Mouse (Mus musculus): Measurements from ENCODE around the gene Irf2bp1. TPM values are rescaled to one million over a fixed set of nuclear protein-coding genes. Genes with fewer than 3 reads are reported as not detected.

Irf2bp1 gene
- 9.8 and 12.0 TPM in 2 replicates for polyA plus RNA-seq (2015; fragmentation: Nextera tagmentation; extraction: Ambion mirVana)

GRCm38 (mm10) chr7:19003902-19004630 is at the start of gene Irf2bp1:
Gene Irf2bp1, plus strand, starts transcription at chr7:19004044.
- TF ChIP-seq EP300 (optimal IDR thresholded peaks at IDR 0.05) (no peak), CTCF (IDR thresholded peaks at IDR 0.05; ENCODE audit: low read depth) (no peak; the same call in 1 of the 2 replicates)
- Histone ChIP-seq H3K27ac (replicated peaks) (peak within 1 kb of the TSS; percentile 94), H3K9me3 (ENCODE audit: control insufficient read depth, low read length) (no peaks in the 10 kb centered on the region), H3K4me3 (ENCODE audit: low read depth, low read length) (peak within 1 kb of the TSS; percentile 80), H3K4me2 (replicated peaks; ENCODE audit: low read depth) (peak within 1 kb of the TSS; percentile 94), H3K36me3 (ENCODE audit: control insufficient read depth, insufficient read depth, low read length) (no peaks in the 10 kb centered on the region), H3K27me3 (ENCODE audit: control insufficient read depth, insufficient read depth, low read length) (no peaks in the 10 kb centered on the region), H3K9ac (ENCODE audit: low read length) (peak within 1 kb of the TSS; percentile 79), H3K4me1 (replicated peaks; ENCODE audit: control insufficient read depth, insufficient read depth) (peaks cover 10% of the 10 kb centered on the region)
- 1% methylated on average over 73 of the region's 90 CpGs for WGBS
- DNase-seq (ENCODE audit: low spot score) (peak; percentile 94), ATAC-seq (ENCODE audit: low FRiP score, low TSS enrichment) (peak; percentile 59)

GRCm38 (mm10) chr7:18957569-18958383 is 46.1 kb upstream of the Irf2bp1 start:
- DNase-seq (ENCODE audit: low spot score) (peak; percentile 70), ATAC-seq (ENCODE audit: low FRiP score, low TSS enrichment) (peak; percentile 71)
- H3K27ac ChIP-seq (replicated peaks) = no peak overlapping the region
- TF ChIP-seq EP300 (optimal IDR thresholded peaks at IDR 0.05) (no peak), CTCF (IDR thresholded peaks at IDR 0.05; ENCODE audit: low read depth) (no peak)
- H3K4me1 ChIP-seq (replicated peaks; ENCODE audit: control insufficient read depth, insufficient read depth) = 0 out of 2 replicates have a peak, but pooled peaks cover 3% of the 10 kb centered on the region
- under 1% methylated on average over 87 of the region's 107 CpGs for WGBS
- peak overlapping the region; percentile 56 for H3K4me3 ChIP-seq (ENCODE audit: low read depth, low read length)
- 0 out of 2 replicates have a peak, but pooled peaks cover 2% of the 10 kb centered on the region for H3K27me3 ChIP-seq (ENCODE audit: control insufficient read depth, insufficient read depth, low read length)
- no peaks in the 10 kb centered on the region for H3K9me3 ChIP-seq (ENCODE audit: control insufficient read depth, low read length)
- peak overlapping the region; percentile 97 for H3K4me2 ChIP-seq (replicated peaks; ENCODE audit: low read depth)
- no peaks in the 10 kb centered on the region for H3K36me3 ChIP-seq (ENCODE audit: control insufficient read depth, insufficient read depth, low read length)
- peak overlapping the region; percentile 58 for H3K9ac ChIP-seq (ENCODE audit: low read length)

GRCm38 (mm10) chr7:18958384-18958766 is 45.5 kb upstream of the Irf2bp1 start:
- Histone ChIP-seq H3K4me3 (ENCODE audit: low read depth, low read length) (peak overlapping the region; percentile 56), H3K9ac (ENCODE audit: low read length) (peak overlapping the region; percentile 58), H3K4me2 (replicated peaks; ENCODE audit: low read depth) (peak overlapping the region; percentile 97), H3K4me1 (replicated peaks; ENCODE audit: control insufficient read depth, insufficient read depth) (0 out of 2 replicates have a peak, but pooled peaks cover 3% of the 10 kb centered on the region), H3K9me3 (ENCODE audit: control insufficient read depth, low read length) (no peaks in the 10 kb centered on the region), H3K36me3 (ENCODE audit: control insufficient read depth, insufficient read depth, low read length) (no peaks in the 10 kb centered on the region), H3K27ac (replicated peaks) (no peak overlapping the region), H3K27me3 (ENCODE audit: control insufficient read depth, insufficient read depth, low read length) (peaks cover 3% of the 10 kb centered on the region; the same call in 1 of the 2 replicates)
- 1% methylated on average over 18 of the region's 21 CpGs for WGBS
- DNase-seq (ENCODE audit: low spot score) (no peak), ATAC-seq (ENCODE audit: low FRiP score, low TSS enrichment) (no peak)
- TF ChIP-seq EP300 (optimal IDR thresholded peaks at IDR 0.05) = no peak
- TF ChIP-seq CTCF (IDR thresholded peaks at IDR 0.05; ENCODE audit: low read depth) = no peak

GRCm38 (mm10) chr7:18959446-18959845 is 44.4 kb upstream of the Irf2bp1 start:
- Histone ChIP-seq H3K27me3 (ENCODE audit: control insufficient read depth, insufficient read depth, low read length) (peaks cover 4% of the 10 kb centered on the region; the same call in 1 of the 2 replicates), H3K4me2 (replicated peaks; ENCODE audit: low read depth) (no peak overlapping the region), H3K4me1 (replicated peaks; ENCODE audit: control insufficient read depth, insufficient read depth) (0 out of 2 replicates have a peak, but pooled peaks cover 3% of the 10 kb centered on the region), H3K4me3 (ENCODE audit: low read depth, low read length) (no peak overlapping the region), H3K36me3 (ENCODE audit: control insufficient read depth, insufficient read depth, low read length) (no peaks in the 10 kb centered on the region), H3K27ac (replicated peaks) (no peak overlapping the region), H3K9ac (ENCODE audit: low read length) (no peak overlapping the region), H3K9me3 (ENCODE audit: control insufficient read depth, low read length) (no peaks in the 10 kb centered on the region)
- DNase-seq (ENCODE audit: low spot score) = no peak
- no peak for TF ChIP-seq CTCF (IDR thresholded peaks at IDR 0.05; ENCODE audit: low read depth)
- TF ChIP-seq EP300 (optimal IDR thresholded peaks at IDR 0.05) = no peak
- 49% methylated on average over 8 of the region's 8 CpGs for WGBS
- no peak for ATAC-seq (ENCODE audit: low FRiP score, low TSS enrichment)

- H3K36me3 ChIP-seq (ENCODE audit: control insufficient read depth, insufficient read depth, low read length) = no peaks in the 10 kb centered on the region
- DNase-seq (ENCODE audit: low spot score) = no peak
- ATAC-seq (ENCODE audit: low FRiP score, low TSS enrichment) = no peak
- H3K4me1 ChIP-seq (replicated peaks; ENCODE audit: control insufficient read depth, insufficient read depth) = 0 out of 2 replicates have a peak, but pooled peaks cover 2% of the 10 kb centered on the region
- 3% methylated on average over 17 of the region's 17 CpGs for WGBS
- peaks cover 4% of the 10 kb centered on the region; the same call in 1 of the 2 replicates for H3K27me3 ChIP-seq (ENCODE audit: control insufficient read depth, insufficient read depth, low read length)
- H3K27ac ChIP-seq (replicated peaks) = no peak overlapping the region
- TF ChIP-seq EP300 (optimal IDR thresholded peaks at IDR 0.05) (no peak), CTCF (IDR thresholded peaks at IDR 0.05; ENCODE audit: low read depth) (no peak)
- no peaks in the 10 kb centered on the region for H3K9me3 ChIP-seq (ENCODE audit: control insufficient read depth, low read length)
- no peak overlapping the region for H3K4me3 ChIP-seq (ENCODE audit: low read depth, low read length)
- no peak overlapping the region; the same call in 1 of the 2 replicates for H3K4me2 ChIP-seq (replicated peaks; ENCODE audit: low read depth)
- H3K9ac ChIP-seq (ENCODE audit: low read length) = no peak overlapping the region
These were observed 41.6 kb upstream of the Irf2bp1 start for GRCm38 (mm10) chr7:18962171-18962792.
